Mouse (Mus musculus) cerebellum, adult 2 months (tissue): Measurements from ENCODE around the gene Mmp23.

Experiments used
- CTCF ChIP-seq: fragments of 200-500 bp; IDR thresholded peaks from 2 replicates; pipeline ENCODE4 v1.5.1; 2011; ENCODE audit warnings: low read depth, mild to moderate bottlenecking, control low read depth, low read length, moderate library complexity, borderline replicate concordance; ENCODE audit not compliant: insufficient read depth
- POLR2A ChIP-seq: fragments of 200-500 bp; IDR thresholded peaks from 2 replicates; pipeline ENCODE4 v1.6.1; 2011; ENCODE audit warnings: low read length, control low read depth, borderline replicate concordance; ENCODE audit not compliant: insufficient read depth

DNA sequence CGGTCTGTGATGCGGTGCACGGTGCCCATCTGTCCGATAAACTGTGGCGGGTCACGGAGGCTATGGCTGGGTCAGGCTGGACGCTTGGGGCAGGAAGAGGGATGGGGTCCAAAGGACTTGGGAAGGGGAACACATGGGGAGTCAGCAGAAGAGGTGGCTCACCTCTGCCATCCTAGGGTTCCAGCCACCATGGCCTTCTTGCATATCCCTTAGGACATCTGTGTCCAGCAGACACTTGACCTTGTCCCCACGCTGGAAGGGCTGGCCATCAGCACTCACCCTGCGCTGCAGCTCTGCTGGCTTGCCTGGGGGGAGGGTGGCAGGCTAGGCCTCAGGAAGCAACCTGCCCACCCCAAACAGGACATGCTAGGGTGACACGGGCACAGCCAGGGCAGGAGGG is 5.8 kb upstream of the Mmp23 start:
- no peak for TF ChIP-seq POLR2A
- TF ChIP-seq CTCF, result no peak
